Mouse (Mus musculus) right cerebral cortex, adult 2 months (tissue): ENCODE measurements at regions not wholly inside any gene's neighbourhood (a gene's known extent, or its start where the extent isn't known, plus 50 kb on each side); places are given as distances from the start of the nearest gene placed in this dataset.
A peak's percentile ranks its signal among the peaks of the same experiment; 100 is the strongest.

Experiments
- DNase-seq, 2 experiments: peaks; one replicate each; pipeline ENCODE4 v3.0.0; 2021 to 2022; ENCODE audit warnings: low spot score in 2 of 2

- DNase-seq, result no peak
Observed at GRCm38 (mm10) chr6:122394160-122394559, 53.8 kb upstream of the Phc1 start.

- no peak for DNase-seq
Observed at GRCm38 (mm10) chr6:122393231-122393881, 53.0 kb upstream of the Phc1 start.

- peak; percentile 82 to 84 for DNase-seq
Observed at GRCm38 (mm10) chr6:122391725-122392667, 51.6 kb upstream of the Phc1 start.

GRCm38 (mm10) chr6:122391126-122391525, 50.8 kb upstream of the Phc1 start:
- DNase-seq, result no peak

- no peak for DNase-seq
Observed at GRCm38 (mm10) chr6:122390720-122391119, 50.4 kb upstream of the Phc1 start.
